Mouse (Mus musculus): ENCODE data around the gene Car14. TPM values are rescaled to one million over a fixed set of nuclear protein-coding genes. Genes with fewer than 3 reads are reported as not detected.
A peak's percentile ranks its signal among the peaks of the same experiment; 100 is the strongest.
"Not testable (repeated sequence)": the region's sequence is repeated elsewhere in the genome, so short reads cannot be mapped to it uniquely, and the experiment has no call there.

Gene Car14
- polyA plus RNA-seq, 1 experiment from 2014 or later = 55.7 TPM

DNA sequence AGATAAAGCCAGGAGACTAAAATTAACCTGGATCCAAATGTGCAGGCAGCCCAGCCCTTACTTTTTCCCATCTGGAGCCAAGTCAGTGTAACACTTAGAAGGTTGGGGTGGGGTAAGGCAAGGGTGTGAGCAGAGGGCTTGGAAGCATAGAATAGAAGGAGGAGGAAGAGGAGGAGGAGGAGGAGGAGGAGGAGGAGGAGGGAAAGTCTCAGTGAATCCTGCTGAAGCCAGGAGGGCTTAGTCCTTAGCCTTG is 2.2 kb downstream of the Car14 start:
- Histone ChIP-seq H3K4me1 (replicated peaks) (peaks cover 43% of the 10 kb centered on the region), H3K36me3 (peaks cover 6% of the 10 kb centered on the region; the same call in 1 of the 2 replicates), H3K27ac (peak overlapping the region; percentile 87), H3K4me3 (peak overlapping the region; percentile 47), H3K27me3 (no peaks in the 10 kb centered on the region), H3K9ac (peak overlapping the region; percentile 37), H3K4me2 (peak overlapping the region; percentile 77), H3K9me3 (replicated peaks) (no peaks in the 10 kb centered on the region)
- ATAC-seq (replicated peaks; ENCODE audit: insufficient number of reproducible peaks, insufficient read depth, low FRiP score, low read depth) = no peak

- peak overlapping the region; percentile 87 for H3K27ac ChIP-seq
- H3K9me3 ChIP-seq (replicated peaks) = no peaks in the 10 kb centered on the region
- ATAC-seq (replicated peaks; ENCODE audit: insufficient number of reproducible peaks, insufficient read depth, low FRiP score, low read depth) = no peak
- peak overlapping the region; percentile 77 for H3K4me2 ChIP-seq
- no peaks in the 10 kb centered on the region for H3K27me3 ChIP-seq
- H3K9ac ChIP-seq = peak overlapping the region; percentile 33; the same call in 1 of the 2 replicates
- WGBS = 58% methylated on average over 9 of the region's 9 CpGs
- peak overlapping the region; percentile 47; the same call in 1 of the 2 replicates for H3K4me3 ChIP-seq
- peaks cover 7% of the 10 kb centered on the region; the same call in 1 of the 2 replicates for H3K36me3 ChIP-seq
- peaks cover 38% of the 10 kb centered on the region for H3K4me1 ChIP-seq (replicated peaks)
Measured at GRCm38 (mm10) chr3:95901616-95902372, 2.7 kb downstream of the Car14 start.

DNA sequence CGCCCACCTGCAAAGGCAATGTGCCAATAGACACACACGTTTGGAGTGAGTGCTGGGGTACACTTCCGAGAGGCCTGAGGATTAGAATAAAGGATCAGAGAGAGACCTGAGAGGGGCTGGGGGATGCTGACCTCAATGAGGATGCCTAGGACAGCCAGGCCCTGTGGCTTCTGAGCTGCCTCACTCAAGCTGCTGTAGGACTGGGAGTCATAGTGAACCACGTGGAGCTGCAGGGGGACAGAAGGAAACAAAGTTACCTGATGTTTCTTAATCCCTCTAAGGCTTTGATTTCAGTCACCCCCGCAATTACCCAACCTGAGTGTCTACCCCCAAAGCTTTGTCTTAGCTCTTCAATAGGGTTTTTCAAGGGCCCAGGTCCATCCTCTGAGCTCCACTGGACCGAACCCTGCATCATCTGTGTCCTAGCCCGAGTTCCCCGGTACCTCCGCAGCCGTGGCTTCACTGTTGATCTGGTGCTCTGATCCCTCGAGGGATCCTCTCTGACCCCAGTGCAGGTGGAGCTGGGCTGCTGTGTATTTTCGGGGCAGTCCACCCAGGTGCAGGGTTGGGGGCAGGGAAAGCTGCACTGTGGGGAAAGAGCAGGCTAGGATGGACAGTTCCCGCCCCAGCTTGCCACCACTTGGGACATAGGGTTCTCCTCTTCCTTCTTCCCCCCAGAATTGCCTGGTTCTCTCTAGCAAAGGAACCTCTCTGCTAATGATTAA is 4.5 kb downstream of the Car14 start:
- Histone ChIP-seq H3K36me3 (peaks cover 7% of the 10 kb centered on the region; the same call in 1 of the 2 replicates), H3K9ac (no peak overlapping the region), H3K27ac (no peak overlapping the region), H3K9me3 (replicated peaks) (no peaks in the 10 kb centered on the region), H3K4me2 (no peak overlapping the region), H3K4me1 (replicated peaks) (peaks cover 28% of the 10 kb centered on the region), H3K27me3 (no peaks in the 10 kb centered on the region), H3K4me3 (no peak overlapping the region)
- ATAC-seq (replicated peaks; ENCODE audit: insufficient number of reproducible peaks, insufficient read depth, low FRiP score, low read depth) = no peak
- 74% methylated on average over 13 of the region's 13 CpGs for WGBS

DNA sequence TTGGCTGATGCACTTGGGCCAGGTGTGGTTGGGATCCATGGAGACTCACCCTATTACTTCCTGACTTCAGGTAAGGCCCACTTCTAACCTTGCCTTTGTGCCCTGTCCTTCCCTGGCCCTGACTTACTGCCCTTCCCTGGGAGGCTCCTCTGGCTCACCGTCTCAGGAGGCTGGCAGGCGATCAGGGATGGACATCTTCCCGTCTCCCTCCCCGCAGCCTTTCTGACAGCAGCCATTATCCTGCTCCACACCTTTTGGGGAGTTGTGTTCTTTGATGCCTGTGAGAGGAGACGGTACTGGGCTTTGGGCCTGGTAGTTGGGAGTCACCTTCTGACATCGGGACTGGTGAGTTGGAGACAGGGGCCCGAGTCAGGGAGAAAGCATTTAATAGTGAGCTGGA is 9.0 kb downstream of the Car14 start:
- Histone ChIP-seq H3K4me2 (peak overlapping the region; percentile 13; the same call in 1 of the 2 replicates), H3K4me1 (replicated peaks) (peaks cover 35% of the 10 kb centered on the region), H3K4me3 (0 out of 2 replicates have a peak overlapping the region, but pooled peaks have one; percentile 62)
- not testable (repeated sequence) for ATAC-seq (replicated peaks; ENCODE audit: insufficient number of reproducible peaks, insufficient read depth, low FRiP score, low read depth); H3K27me3 ChIP-seq; H3K36me3 ChIP-seq; H3K9ac ChIP-seq; H3K9me3 ChIP-seq (replicated peaks); H3K27ac ChIP-seq
- WGBS = 83% methylated on average over 7 of the region's 7 CpGs

DNA sequence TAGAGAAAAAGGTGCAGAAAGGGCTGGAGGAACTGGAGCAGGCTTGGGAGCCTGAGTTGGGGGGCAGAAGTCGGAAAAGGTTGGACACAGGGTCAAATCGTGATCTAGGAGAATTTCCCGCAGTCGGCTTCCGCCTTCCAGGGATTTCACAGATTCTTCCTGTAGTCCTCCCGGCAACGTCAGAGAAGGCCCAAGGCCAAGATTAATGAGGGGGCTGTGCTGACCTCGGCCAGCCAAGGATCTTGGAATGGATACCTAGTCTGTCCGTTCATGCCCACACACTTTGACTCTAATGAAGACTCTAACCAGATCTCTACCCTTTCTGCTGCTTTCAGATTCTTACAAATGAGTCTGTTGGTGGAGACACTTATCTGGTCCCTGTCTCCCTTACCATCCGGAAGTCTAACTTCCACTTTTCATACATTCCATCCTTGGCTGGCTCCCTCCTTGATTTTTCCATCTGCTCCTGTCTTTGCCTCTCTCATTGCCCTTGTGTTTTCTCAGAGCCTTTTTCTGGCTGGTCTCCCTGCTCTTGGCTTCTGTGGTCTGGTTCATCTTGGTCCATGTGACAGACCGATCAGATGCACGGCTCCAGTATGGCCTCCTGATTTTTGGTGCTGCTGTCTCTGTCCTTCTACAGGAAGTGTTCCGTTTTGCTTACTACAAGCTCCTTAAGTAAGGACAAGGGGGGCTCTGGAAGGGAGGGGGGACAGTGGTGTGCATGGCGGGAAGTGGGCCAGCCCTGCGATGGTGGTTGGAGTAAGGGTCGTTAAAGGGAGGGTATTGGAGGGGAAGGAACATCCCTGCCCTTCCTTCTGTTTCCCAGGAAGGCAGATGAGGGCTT is 10.0 kb downstream of the Car14 start:
- peaks cover 38% of the 10 kb centered on the region for H3K4me1 ChIP-seq (replicated peaks)
- peak overlapping the region; percentile 62 for H3K4me3 ChIP-seq
- H3K4me2 ChIP-seq = peak overlapping the region; percentile 67
- H3K27ac ChIP-seq = peak overlapping the region; percentile 81
- peak overlapping the region; percentile 70 for H3K9ac ChIP-seq
- H3K9me3 ChIP-seq (replicated peaks) = no peaks in the 10 kb centered on the region
- peaks cover 7% of the 10 kb centered on the region; the same call in 1 of the 2 replicates for H3K36me3 ChIP-seq
- 6% methylated on average over 16 of the region's 16 CpGs for WGBS
- ATAC-seq (replicated peaks; ENCODE audit: insufficient number of reproducible peaks, insufficient read depth, low FRiP score, low read depth) = no peak
- H3K27me3 ChIP-seq = no peaks in the 10 kb centered on the region

- Histone ChIP-seq H3K4me1 (replicated peaks) (peaks cover 38% of the 10 kb centered on the region), H3K4me3 (peak within 1 kb of the TSS; percentile 62), H3K9ac (peak within 1 kb of the TSS; percentile 70), H3K27ac (peak within 1 kb of the TSS; percentile 81), H3K4me2 (peak within 1 kb of the TSS; percentile 67)
- not testable (repeated sequence) for H3K9me3 ChIP-seq (replicated peaks); H3K27me3 ChIP-seq; H3K36me3 ChIP-seq
- ATAC-seq (replicated peaks; ENCODE audit: insufficient number of reproducible peaks, insufficient read depth, low FRiP score, low read depth) = peak; percentile 94
- 1% methylated on average over 30 of the region's 43 CpGs for WGBS
Measured at GRCm38 (mm10) chr3:95893606-95894316, 10.7 kb downstream of the Car14 start, which contains the start of gene Aph1a. Gene Aph1a (plus strand): TSS chr3:95893969.

DNA sequence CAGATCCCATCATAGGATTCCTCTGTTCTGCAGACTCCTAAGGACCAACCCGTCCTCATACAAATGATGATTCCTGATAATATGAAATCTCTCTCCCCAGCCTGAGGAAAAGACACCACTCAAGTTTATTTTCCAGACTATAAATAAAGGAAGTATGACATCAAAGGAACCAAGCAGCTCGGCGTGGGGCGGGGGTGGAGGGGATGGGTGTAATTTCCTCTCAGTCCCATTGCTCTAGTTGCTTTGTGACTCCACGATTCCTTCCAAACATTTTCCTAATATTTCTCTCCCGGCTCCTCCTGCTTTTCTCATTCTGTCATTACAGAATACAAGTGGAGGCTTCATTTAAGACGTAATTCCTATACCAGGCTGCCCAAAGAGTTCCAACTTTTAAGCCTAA is 11.4 kb downstream of the Car14 start:
- Histone ChIP-seq H3K4me3 (peak overlapping the region; percentile 62), H3K4me1 (replicated peaks) (peaks cover 38% of the 10 kb centered on the region), H3K9me3 (replicated peaks) (no peaks in the 10 kb centered on the region), H3K9ac (0 out of 2 replicates have a peak overlapping the region, but pooled peaks have one; percentile 20), H3K4me2 (peak overlapping the region; percentile 67), H3K27me3 (no peaks in the 10 kb centered on the region), H3K27ac (peak overlapping the region; percentile 81), H3K36me3 (peaks cover 12% of the 10 kb centered on the region)
- no peak for ATAC-seq (replicated peaks; ENCODE audit: insufficient number of reproducible peaks, insufficient read depth, low FRiP score, low read depth)
- 16% methylated on average over 7 of the region's 7 CpGs for WGBS

GRCm38 (mm10) chr3:95892066-95893052 is 12.1 kb downstream of the Car14 start:
- ATAC-seq (replicated peaks; ENCODE audit: insufficient number of reproducible peaks, insufficient read depth, low FRiP score, low read depth) = no peak; the same call in 1 of the 2 replicates
- no peaks in the 10 kb centered on the region for H3K27me3 ChIP-seq
- H3K4me3 ChIP-seq = peak overlapping the region; percentile 40
- H3K9me3 ChIP-seq (replicated peaks) = no peaks in the 10 kb centered on the region
- H3K4me1 ChIP-seq (replicated peaks) = peaks cover 38% of the 10 kb centered on the region
- H3K36me3 ChIP-seq = peaks cover 6% of the 10 kb centered on the region
- H3K9ac ChIP-seq = peak overlapping the region; percentile 5
- H3K4me2 ChIP-seq = peak overlapping the region; percentile 67
- H3K27ac ChIP-seq = peak overlapping the region; percentile 81
- 29% methylated on average over 11 of the region's 11 CpGs for WGBS

- Histone ChIP-seq H3K4me1 (replicated peaks) (peaks cover 38% of the 10 kb centered on the region), H3K9ac (peak within 1 kb of the TSS; percentile 5), H3K27me3 (no peaks in the 10 kb centered on the region), H3K27ac (peak within 1 kb of the TSS; percentile 81), H3K4me3 (peak within 1 kb of the TSS; percentile 40), H3K9me3 (replicated peaks) (no peaks in the 10 kb centered on the region), H3K4me2 (peak within 1 kb of the TSS; percentile 67), H3K36me3 (peaks cover 5% of the 10 kb centered on the region; the same call in 1 of the 2 replicates)
- 21% methylated on average over 12 of the region's 12 CpGs for WGBS
- peak; percentile 25; the same call in 1 of the 2 replicates for ATAC-seq (replicated peaks; ENCODE audit: insufficient number of reproducible peaks, insufficient read depth, low FRiP score, low read depth)
Measured at GRCm38 (mm10) chr3:95891211-95892065, 13.1 kb downstream of the Car14 start, which contains the start of gene BC028528. Gene BC028528 (minus strand): TSS chr3:95892005.

Measured in heart, embryonic 15.5 days (tissue).